ENCODE assay signal across 8 mouse cellular contexts in genomic region chr13:67173723-67174055, GRCm38 (mm10). TPM values are rescaled to one million over a fixed set of nuclear protein-coding genes. Genes with fewer than 3 reads are reported as not detected.
DNase-seq lines count a peak whose midpoint lies in the region; ATAC-seq and TF ChIP-seq lines count a peak whose summit lies in the region.

No protein-coding gene starts in this region.

- no peaks in the 10 kb centered on the region for H3K9me3 ChIP-seq in kidney, postnatal 0 days (replicated peaks; ENCODE audit: low read length)
- no peaks in the 10 kb centered on the region for H3K9me3 ChIP-seq in embryonic facial prominence, embryonic 10.5 days
- H3K9me3 ChIP-seq in hindbrain, embryonic 15.5 days = no peaks in the 10 kb centered on the region
- H3K9me3 ChIP-seq in midbrain, embryonic 15.5 days = no peaks in the 10 kb centered on the region

- H3K36me3 ChIP-seq in kidney, postnatal 0 days (ENCODE audit: insufficient read depth, low read length) = no peaks in the 10 kb centered on the region
- peaks cover 7% of the 10 kb centered on the region; the same call in 1 of the 2 replicates for H3K36me3 ChIP-seq in embryonic facial prominence, embryonic 10.5 days (replicated peaks)
- peaks cover 8% of the 10 kb centered on the region; the same call in 1 of the 2 replicates for H3K36me3 ChIP-seq in hindbrain, embryonic 15.5 days
- 0 out of 2 replicates have a peak, but pooled peaks cover 5% of the 10 kb centered on the region for H3K36me3 ChIP-seq in midbrain, embryonic 15.5 days (replicated peaks)

- no peak overlapping the region for H3K27ac ChIP-seq in kidney, postnatal 0 days
- no peak overlapping the region for H3K27ac ChIP-seq in embryonic facial prominence, embryonic 10.5 days (replicated peaks)
- H3K27ac ChIP-seq in hindbrain, embryonic 15.5 days (replicated peaks) = peak overlapping the region; percentile 64; the same call in 1 of the 2 replicates
- H3K27ac ChIP-seq in midbrain, embryonic 15.5 days = no peak overlapping the region

- no peaks in the 10 kb centered on the region for H3K27me3 ChIP-seq in kidney, postnatal 0 days (ENCODE audit: insufficient read depth, low read length)
- H3K27me3 ChIP-seq in embryonic facial prominence, embryonic 10.5 days (replicated peaks; ENCODE audit: low read depth, poor library complexity, severe bottlenecking) = no peaks in the 10 kb centered on the region
- no peaks in the 10 kb centered on the region for H3K27me3 ChIP-seq in hindbrain, embryonic 15.5 days
- no peaks in the 10 kb centered on the region for H3K27me3 ChIP-seq in midbrain, embryonic 15.5 days (replicated peaks)

- peak overlapping the region; percentile 62 for H3K4me2 ChIP-seq in kidney, postnatal 0 days (ENCODE audit: low read length)
- H3K4me2 ChIP-seq in hindbrain, embryonic 15.5 days = peak overlapping the region; percentile 59
- H3K4me2 ChIP-seq in midbrain, embryonic 15.5 days = peak overlapping the region; percentile 65

- H3K4me3 ChIP-seq in kidney, postnatal 0 days (replicated peaks; ENCODE audit: low read depth, low read length) = peak overlapping the region; percentile 52
- peak overlapping the region; percentile 76 for H3K4me3 ChIP-seq in embryonic facial prominence, embryonic 10.5 days
- peak overlapping the region; percentile 59 for H3K4me3 ChIP-seq in hindbrain, embryonic 15.5 days
- H3K4me3 ChIP-seq in midbrain, embryonic 15.5 days = peak overlapping the region; percentile 79

- H3K9ac ChIP-seq in kidney, postnatal 0 days (ENCODE audit: low read depth, low read length) = peak overlapping the region; percentile 58; the same call in 1 of the 2 replicates
- H3K9ac ChIP-seq in hindbrain, embryonic 15.5 days = peak overlapping the region; percentile 60
- peak overlapping the region; percentile 61 for H3K9ac ChIP-seq in midbrain, embryonic 15.5 days

- peak; percentile 78 for DNase-seq in kidney, postnatal 0 days (ENCODE audit: low spot score)
- no peak for DNase-seq in kidney, adult 11 months
- no peak for DNase-seq in embryonic facial prominence, embryonic 10.5 days (ENCODE audit: low spot score)
- DNase-seq in thymus, postnatal 14 days = no peak
- DNase-seq in layer of hippocampus, adult 8-10 months (ENCODE audit: low spot score in 2 of 2) = no peak
- DNase-seq in adrenal gland, postnatal 4 days (ENCODE audit: low spot score in 2 of 2) = no peak

- H3K4me1 ChIP-seq in kidney, postnatal 0 days (replicated peaks; ENCODE audit: insufficient read depth, low read length) = 0 out of 2 replicates have a peak, but pooled peaks cover 4% of the 10 kb centered on the region
- H3K4me1 ChIP-seq in embryonic facial prominence, embryonic 10.5 days = peaks cover 4% of the 10 kb centered on the region; the same call in 1 of the 2 replicates
- 0 out of 2 replicates have a peak, but pooled peaks cover 3% of the 10 kb centered on the region for H3K4me1 ChIP-seq in hindbrain, embryonic 15.5 days (replicated peaks)
- peaks cover 6% of the 10 kb centered on the region; the same call in 1 of the 2 replicates for H3K4me1 ChIP-seq in midbrain, embryonic 15.5 days

- ATAC-seq in kidney, postnatal 0 days (replicated peaks; ENCODE audit: low FRiP score, low read depth) = peak; percentile 11; the same call in 1 of the 2 replicates
- peak; percentile 24; the same call in 1 of the 2 replicates for ATAC-seq in hindbrain, embryonic 15.5 days (ENCODE audit: low FRiP score, low read depth)
- 0 out of 2 replicates have a peak, but pooled peaks have one; percentile 5 for ATAC-seq in midbrain, embryonic 15.5 days (replicated peaks)

- TF ChIP-seq CTCF in kidney, postnatal 0 days (IDR thresholded peaks at IDR 0.05; ENCODE audit: low read depth) = no peak

- WGBS in kidney, postnatal 0 days = 22% methylated on average over 5 of the region's 5 CpGs
- 37% methylated on average over 5 of the region's 5 CpGs for WGBS in embryonic facial prominence, embryonic 10.5 days
- 32% methylated on average over 5 of the region's 5 CpGs for WGBS in hindbrain, embryonic 15.5 days
- 30% methylated on average over 5 of the region's 5 CpGs for WGBS in midbrain, embryonic 15.5 days

RNA-seq across cellular contexts. Expression of gene Rsl1, which starts 0.7 kb away (rescaled TPM):
- 7.1 and 7.3 TPM in 2 replicates for polyA plus RNA-seq in kidney, postnatal 0 days (2015; fragmentation: Nextera tagmentation; extraction: Ambion mirVana)
- 7.4 and 7.5 TPM in 2 replicates for polyA plus RNA-seq in embryonic facial prominence, embryonic 10.5 days (2016; fragmentation: Nextera tagmentation; extraction: Ambion mirVana)
- polyA plus RNA-seq in hindbrain, embryonic 15.5 days (2015; fragmentation: Nextera tagmentation; extraction: Ambion mirVana) = 6.3 and 6.8 TPM in 2 replicates
- polyA plus RNA-seq in midbrain, embryonic 15.5 days (2015; fragmentation: Nextera tagmentation; extraction: Ambion mirVana) = 6.1 and 6.2 TPM in 2 replicates
- 1 to 10 TPM; 4.7 to 7.2 (median 5.8) TPM for total RNA-seq in layer of hippocampus, adult 8-10 months (2022)
- 1 to 10 TPM; 7.5 to 9.3 TPM for total RNA-seq in adrenal gland, postnatal 4 days (2021)

RNA-seq across cellular contexts. Expression of gene Zfp455, which starts 20.6 kb away (rescaled TPM):
- 1.9 and 2.6 TPM in 2 replicates for polyA plus RNA-seq in kidney, postnatal 0 days (2015; fragmentation: Nextera tagmentation; extraction: Ambion mirVana)
- 1.1 and 1.3 TPM in 2 replicates for polyA plus RNA-seq in embryonic facial prominence, embryonic 10.5 days (2016; fragmentation: Nextera tagmentation; extraction: Ambion mirVana)
- 2.0 and 2.2 TPM in 2 replicates for polyA plus RNA-seq in hindbrain, embryonic 15.5 days (2015; fragmentation: Nextera tagmentation; extraction: Ambion mirVana)
- polyA plus RNA-seq in midbrain, embryonic 15.5 days (2015; fragmentation: Nextera tagmentation; extraction: Ambion mirVana) = 2.0 and 2.9 TPM in 2 replicates
- 1 to 10 TPM; 2.3 to 4.3 (median 3.8) TPM for total RNA-seq in layer of hippocampus, adult 8-10 months (2022)
- total RNA-seq in adrenal gland, postnatal 4 days (2021) = 1 to 10 TPM; 3.1 to 3.6 TPM

RNA-seq across cellular contexts. Expression of gene Zfp759, which starts 52.2 kb away (rescaled TPM):
- polyA plus RNA-seq in kidney, postnatal 0 days (2015; fragmentation: Nextera tagmentation; extraction: Ambion mirVana) = 1.9 and 2.2 TPM in 2 replicates
- polyA plus RNA-seq in embryonic facial prominence, embryonic 10.5 days (2016; fragmentation: Nextera tagmentation; extraction: Ambion mirVana) = 1.7 and 2.6 TPM in 2 replicates
- 4.0 and 4.4 TPM in 2 replicates for polyA plus RNA-seq in hindbrain, embryonic 15.5 days (2015; fragmentation: Nextera tagmentation; extraction: Ambion mirVana)
- polyA plus RNA-seq in midbrain, embryonic 15.5 days (2015; fragmentation: Nextera tagmentation; extraction: Ambion mirVana) = 4.6 and 5.0 TPM in 2 replicates
- total RNA-seq in layer of hippocampus, adult 8-10 months (2022) = 10 to 100 TPM in 2 of 4 experiments, 1 to 10 TPM in 2; 8.4 to 13.8 (median 11.4) TPM
- total RNA-seq in adrenal gland, postnatal 4 days (2021) = 1 to 10 TPM; 6.5 to 7.4 TPM

RNA-seq across cellular contexts. Expression of gene Rslcan18, which starts 57.6 kb away (rescaled TPM):
- polyA plus RNA-seq in kidney, postnatal 0 days (2015; fragmentation: Nextera tagmentation; extraction: Ambion mirVana) = 0.05 and 0.10 TPM in 2 replicates
- polyA plus RNA-seq in embryonic facial prominence, embryonic 10.5 days (2016; fragmentation: Nextera tagmentation; extraction: Ambion mirVana) = 0.23 and 0.29 TPM in 2 replicates
- polyA plus RNA-seq in hindbrain, embryonic 15.5 days (2015; fragmentation: Nextera tagmentation; extraction: Ambion mirVana) = 0.06 and 0.20 TPM in 2 replicates
- polyA plus RNA-seq in midbrain, embryonic 15.5 days (2015; fragmentation: Nextera tagmentation; extraction: Ambion mirVana) = not detected in 2 replicates
- total RNA-seq in layer of hippocampus, adult 8-10 months (2022) = under 1 TPM; 0.25 to 0.78 (median 0.54) TPM
- total RNA-seq in adrenal gland, postnatal 4 days (2021) = under 1 TPM; 0.22 to 0.31 TPM
